Mouse (Mus musculus): ENCODE measurements at regions not wholly inside any gene's neighbourhood (a gene's known extent, or its start where the extent isn't known, plus 50 kb on each side); places are given as distances from the start of the nearest gene placed in this dataset.
A peak's percentile ranks its signal among the peaks of the same experiment; 100 is the strongest.
"Not testable (repeated sequence)": the region's sequence is repeated elsewhere in the genome, so short reads cannot be mapped to it uniquely, and the experiment has no call there.

DNA sequence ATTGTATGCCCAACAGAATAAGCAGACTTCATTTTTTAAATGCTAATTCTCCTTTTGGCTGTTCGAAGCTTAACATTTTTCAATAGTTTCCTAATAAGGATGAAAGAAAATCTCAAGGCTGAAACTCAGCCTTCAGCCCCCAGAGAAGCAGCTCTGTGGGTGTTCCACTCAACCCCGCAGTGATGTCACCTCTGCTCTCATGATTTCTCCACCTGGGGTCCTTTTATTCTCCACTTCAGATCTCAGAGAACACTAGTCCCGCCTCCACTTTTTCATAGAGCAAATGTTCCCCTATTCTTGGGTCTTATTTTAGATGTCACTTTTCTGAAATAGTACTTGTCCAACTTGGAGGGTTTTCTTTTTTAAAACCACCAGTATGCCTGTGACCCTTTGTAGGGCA, 567.3 kb downstream of the Cntn3 start:
- DNase-seq (ENCODE audit: low read depth, low spot score) = no peak

DNA sequence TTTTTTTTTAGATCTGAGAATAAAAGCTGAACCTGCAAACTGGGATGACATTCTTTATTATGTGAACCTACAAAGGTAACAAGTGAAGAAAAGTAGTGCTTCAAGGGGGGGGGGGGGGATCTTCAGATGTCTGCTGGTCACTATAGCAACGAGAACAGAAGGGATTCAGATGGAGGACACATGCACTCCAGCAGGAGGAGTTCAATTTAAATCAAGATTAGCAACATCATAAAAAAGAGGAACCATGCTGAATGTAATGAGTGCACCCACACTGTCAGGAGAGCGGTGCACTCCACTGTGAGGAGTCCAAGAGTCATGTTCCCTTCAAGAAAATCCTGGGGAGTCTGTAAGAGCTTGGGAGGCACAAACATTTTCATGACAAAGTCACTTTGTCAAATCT, 574.7 kb downstream of the Cntn3 start:
- DNase-seq (ENCODE audit: low read depth, low spot score) = no peak

DNA sequence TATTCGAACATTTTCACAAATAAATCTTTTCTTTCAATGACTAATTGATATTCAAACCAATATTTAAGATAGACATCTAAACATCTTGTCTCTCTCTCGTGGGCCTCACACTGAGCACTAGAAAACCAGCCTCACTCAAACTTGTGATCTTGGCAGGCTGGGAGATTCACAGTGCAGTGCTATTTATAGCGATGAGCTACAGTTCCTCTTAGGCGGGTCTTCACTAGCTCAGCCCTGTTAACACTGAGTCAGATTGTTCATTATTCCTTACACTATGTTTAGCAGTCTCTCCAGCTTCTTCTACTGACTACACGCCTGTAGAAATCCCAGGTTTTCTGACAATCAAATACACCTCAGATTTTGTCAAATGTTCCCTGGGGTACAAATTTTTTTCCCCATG, 575.3 kb downstream of the Cntn3 start:
- no peak for DNase-seq (ENCODE audit: low read depth, low spot score)

DNA sequence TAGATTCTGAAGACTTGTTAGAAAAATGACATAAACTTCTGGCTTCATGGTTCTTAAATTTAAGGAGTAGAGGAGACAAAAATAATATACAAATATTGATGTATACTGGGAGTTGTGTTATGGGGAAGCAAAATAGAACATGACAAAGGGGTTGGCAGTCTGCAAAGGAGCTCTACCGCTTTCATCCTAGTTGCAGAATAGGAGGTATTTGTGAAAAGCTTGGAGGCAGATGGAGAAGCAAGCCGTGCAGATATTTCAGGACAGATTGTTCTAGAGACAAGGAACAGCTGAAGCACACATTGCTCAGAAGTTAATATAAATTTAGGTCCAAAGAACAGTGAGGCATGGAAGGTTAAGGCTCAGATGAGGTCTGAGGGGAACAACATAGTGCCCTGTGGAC, 580.1 kb downstream of the Cntn3 start:
- no peak for DNase-seq (ENCODE audit: low read depth, low spot score)

DNA sequence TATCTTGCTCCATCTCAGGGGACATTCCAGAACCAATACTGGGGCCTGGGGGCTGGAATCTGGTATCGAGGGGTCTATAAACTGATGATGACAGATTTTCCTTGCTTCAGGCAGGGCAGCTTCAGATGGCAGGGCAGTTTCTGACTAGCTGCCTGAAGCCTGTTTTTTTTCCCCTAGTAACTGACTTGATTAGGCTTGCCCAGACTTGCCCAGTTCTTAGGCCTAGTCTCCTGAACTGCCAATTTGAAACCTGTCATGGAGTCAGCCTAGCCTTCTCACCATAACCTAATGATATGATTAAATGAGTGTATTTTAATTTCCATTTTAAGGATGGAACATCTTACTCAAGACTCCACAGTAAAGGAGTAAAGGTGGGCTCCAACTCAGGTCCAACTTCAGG, 591.2 kb downstream of the Cntn3 start:
- peak; percentile 4 for DNase-seq (ENCODE audit: low read depth, low spot score)

DNA sequence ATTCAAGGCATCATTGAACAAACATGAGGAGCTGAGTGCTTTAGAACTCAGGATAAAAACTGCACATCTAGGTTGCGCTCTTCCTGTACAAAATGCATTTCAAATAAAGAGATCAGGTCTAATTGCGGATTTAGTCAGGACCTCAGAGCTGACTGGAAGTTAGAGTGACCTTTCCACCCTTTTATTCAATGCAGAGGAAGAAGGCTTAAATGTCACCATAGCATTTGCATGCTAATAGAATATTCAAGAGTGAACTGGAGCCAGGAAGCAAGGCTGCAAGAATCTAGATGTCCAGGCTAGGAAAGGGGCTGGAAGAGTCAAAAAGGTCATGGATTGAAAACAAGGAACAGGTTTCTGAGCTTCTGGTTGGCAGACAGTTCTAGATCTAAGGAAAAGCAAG, 593.7 kb downstream of the Cntn3 start:
- DNase-seq (ENCODE audit: low read depth, low spot score) = no peak

DNA sequence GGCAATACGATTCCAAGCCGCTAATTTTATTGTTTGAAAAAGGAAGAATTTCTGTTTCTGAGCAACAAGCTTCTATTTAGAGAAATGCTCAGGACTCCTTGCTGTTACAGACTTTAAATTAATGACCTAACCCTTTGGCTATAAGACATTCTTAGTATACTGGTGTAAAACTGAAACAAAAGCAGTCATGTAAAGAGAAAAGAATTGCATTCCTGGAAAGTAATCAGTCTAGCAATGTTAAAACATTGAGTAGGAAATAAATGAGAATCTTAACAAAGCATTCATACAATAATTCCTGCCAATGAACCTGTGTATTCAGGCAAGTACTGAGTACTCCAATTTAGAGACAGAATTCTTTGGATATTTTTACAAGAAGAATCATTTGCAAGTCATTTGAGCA, 587.2 kb upstream of the Pdzrn3 start:
- DNase-seq (ENCODE audit: low read depth, low spot score) = no peak

DNA sequence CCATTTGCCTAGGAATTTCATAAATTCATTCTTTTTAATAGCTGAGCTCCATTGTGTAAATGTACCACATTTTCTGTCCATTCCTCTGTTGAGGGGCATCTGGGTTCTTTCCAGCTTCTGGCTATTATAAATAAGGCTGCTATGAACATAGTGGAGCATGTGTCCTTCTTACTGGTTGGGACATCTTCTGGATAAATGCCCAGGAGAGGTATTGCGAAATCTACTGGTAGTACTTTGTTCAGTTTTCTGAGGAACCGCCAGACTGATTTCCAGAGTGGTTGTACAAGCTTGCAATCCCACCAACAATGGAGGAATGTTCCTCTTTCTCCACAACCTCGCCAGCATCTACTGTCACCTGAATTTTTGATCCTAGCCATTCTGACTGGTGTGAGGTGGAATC, 583.8 kb upstream of the Pdzrn3 start:
- not testable (repeated sequence) for DNase-seq (ENCODE audit: low read depth, low spot score)

DNA sequence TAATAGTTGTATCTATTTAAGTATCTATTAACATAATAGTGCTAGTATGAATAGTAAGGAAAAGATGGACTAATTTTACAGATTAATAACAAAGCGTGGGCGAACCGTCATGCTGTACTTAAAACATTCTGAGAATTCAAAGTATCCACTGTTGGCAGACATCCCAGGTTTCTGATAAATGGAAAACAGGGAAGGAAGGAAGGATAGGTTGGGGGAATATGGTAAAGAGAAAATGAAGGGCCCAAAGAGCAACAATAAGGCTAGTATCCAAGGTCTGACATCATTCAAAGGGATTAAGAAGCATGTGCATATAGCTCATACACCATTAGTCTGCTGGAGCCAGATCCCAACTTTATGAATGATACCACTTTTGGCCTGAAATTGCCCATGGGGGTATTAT, 572.0 kb upstream of the Pdzrn3 start:
- DNase-seq (ENCODE audit: low read depth, low spot score) = no peak

DNA sequence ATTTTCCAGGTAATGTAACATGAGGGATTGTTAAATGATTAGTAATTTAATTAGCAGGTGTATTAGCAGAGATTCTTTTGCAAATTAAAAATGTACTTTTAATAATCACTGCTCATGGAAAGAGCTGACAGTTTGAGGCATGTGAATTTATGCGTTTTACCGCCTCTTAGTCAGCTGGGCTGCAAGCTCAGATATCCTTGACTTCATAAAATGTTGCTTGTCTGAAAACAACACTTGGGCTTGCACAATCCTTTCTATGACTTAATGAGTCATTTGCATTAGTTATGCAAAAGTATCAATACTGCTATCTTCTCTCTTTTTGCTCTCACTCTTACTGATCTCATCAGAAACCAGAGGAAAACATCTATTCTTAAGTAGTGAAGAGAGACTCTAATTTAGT, 571.3 kb upstream of the Pdzrn3 start:
- no peak for DNase-seq (ENCODE audit: low read depth, low spot score)

DNA sequence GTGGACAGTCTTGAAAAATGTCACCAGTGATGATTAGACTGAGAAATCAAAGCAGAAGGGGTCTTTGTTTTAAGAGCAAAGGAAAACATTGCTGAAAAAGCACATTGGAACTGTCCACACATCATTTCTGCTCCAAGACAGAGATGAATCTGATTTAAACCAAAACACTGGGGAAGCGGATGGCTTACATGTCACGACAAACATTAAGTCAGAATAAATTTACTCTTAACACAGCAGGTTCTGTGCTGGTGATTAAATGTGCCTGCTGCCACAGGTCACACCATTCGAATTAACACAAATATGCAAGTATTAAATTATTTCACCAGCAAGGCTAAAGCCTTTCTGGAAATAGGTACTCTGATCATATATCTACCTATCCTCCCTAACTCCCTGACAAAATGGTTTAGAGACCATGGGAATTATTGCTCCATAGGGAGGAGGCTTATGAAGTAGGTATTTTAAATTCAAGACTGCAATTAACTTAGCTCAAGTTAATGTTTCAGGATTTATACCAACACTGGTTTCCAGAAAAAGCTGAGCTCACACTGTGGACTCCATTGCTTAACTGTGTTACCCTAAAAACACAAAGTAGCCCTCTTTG, 562.7 kb upstream of the Pdzrn3 start:
- DNase-seq (ENCODE audit: low read depth, low spot score) = peak; percentile 17

DNA sequence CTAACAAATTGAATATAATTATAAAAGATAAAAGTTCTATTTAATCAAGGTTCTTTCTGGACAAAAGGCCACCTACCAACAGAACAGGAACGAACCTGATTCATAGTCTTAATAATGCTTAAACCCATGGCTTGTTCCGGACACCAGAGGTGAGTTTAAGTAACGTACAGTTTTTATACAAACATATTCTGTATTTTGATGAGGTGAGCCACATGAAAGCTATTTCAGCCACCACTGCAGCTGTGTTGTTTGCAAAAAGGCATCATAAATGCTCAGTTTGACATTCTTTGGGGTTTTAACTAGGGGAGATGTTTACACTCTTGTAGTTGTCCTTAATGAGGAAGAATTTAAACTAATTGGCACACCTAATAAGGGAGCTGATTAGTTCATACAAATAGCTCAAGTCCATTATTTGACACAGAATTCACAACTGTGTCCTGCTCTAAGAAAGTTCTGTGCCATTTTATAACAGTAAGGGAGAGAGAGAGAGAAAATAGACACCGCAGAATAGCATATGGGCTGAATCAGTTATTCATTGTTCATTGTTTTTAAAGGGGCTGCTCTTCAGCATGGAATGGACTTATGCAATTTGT, 560.8 kb upstream of the Pdzrn3 start:
- peak; percentile 9 for DNase-seq (ENCODE audit: low read depth, low spot score)

DNA sequence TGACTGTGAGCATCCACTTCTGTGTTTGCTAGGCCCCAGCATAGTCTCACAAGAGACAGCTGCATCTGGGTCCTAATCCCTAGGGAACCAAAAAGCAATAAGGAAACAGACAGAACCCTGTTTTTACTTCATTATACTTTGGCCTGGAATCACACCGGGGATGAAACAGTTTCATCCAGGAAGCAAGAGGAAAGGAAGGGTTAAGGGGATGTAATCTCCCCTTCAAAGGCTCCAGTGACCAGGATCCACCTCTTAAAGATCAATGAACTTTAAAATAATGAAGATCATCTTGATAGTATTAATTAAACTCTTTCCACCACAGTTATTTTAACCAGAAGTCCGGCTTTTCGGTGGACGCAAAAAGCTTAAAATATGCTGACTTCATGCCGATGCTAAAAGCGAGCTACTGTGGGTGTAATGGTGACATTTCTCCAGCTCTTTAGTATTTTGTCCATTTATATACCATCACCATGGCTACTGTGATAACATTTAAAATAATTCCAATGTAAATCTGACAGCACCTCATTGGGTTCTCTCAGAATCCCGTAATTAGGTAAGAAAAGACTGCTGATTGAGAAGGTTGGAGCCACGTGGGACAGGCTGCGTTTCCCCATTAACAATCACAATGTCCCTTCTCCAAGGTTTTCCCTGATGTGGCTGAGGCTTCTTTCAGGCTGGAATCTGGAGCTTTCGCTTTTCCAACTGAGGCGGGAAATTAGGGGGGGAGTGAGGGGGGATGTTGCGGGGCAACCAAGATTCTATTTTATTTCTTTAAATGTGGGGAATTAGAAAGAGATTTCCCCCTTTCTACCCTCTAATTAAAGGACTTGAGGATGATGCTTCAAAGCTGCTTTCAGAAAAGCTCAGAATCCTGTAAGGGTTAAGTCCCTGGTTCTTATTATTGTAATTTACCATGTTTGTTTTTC, 560.0 kb upstream of the Pdzrn3 start:
- DNase-seq (ENCODE audit: low read depth, low spot score) = no peak

DNA sequence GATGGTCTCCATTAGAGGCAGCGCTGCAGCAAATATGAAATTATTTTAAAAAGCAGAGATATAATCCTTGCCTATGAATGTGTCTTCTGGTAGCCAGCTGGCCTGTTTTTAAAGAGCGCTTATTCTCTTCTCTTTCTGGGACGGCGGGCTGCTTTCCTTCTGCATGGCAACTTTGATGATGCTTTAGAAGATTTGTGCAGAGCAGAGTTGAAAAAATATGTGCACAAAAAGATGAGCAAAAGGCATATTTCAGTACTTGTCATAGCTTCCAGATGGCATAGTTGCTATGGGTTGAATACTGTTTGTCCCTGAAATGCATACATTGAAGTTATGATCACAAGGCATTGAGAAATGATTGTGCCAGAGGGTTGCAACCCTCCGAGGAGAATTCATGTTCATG, 554.1 kb upstream of the Pdzrn3 start:
- no peak for DNase-seq (ENCODE audit: low read depth, low spot score)

DNA sequence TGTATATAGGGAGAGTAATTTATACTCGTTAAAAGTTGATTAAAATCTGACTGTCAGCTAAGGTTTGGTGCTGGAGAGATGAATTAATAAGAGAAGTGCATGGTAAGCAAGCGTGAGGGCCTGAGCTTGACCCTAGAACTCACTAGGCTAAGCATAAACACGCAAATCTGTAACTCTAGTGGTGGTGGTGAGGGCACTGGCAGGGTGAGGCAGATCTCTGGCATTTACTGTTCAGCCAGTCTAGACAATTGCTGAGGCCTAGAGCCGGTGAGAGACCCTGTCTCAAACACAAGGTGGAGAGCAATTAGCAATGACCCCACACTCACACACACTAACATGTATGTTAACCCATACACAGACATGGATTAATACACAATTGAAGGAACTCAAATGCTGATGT, 544.0 kb upstream of the Pdzrn3 start:
- no peak for DNase-seq (ENCODE audit: low read depth, low spot score)

DNA sequence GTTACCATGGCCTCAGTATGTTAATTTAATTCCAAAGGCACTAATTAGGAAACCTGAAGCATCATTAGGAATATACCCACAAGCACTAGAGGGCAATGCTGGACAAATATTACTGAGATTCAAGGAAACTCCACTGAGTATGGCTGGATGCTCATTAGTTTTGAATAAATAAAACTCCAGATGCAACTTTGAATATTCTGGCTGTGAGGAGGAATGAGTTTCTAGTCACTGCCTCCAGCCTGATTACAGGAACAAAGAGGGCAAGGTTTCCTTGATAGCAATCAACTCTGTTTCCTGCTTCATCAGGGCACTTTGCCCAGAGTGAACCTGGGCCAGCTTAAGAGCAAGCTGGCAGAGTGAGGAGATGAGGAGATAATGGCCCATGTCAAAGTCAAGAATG, 543.5 kb upstream of the Pdzrn3 start:
- no peak for DNase-seq (ENCODE audit: low read depth, low spot score)

DNA sequence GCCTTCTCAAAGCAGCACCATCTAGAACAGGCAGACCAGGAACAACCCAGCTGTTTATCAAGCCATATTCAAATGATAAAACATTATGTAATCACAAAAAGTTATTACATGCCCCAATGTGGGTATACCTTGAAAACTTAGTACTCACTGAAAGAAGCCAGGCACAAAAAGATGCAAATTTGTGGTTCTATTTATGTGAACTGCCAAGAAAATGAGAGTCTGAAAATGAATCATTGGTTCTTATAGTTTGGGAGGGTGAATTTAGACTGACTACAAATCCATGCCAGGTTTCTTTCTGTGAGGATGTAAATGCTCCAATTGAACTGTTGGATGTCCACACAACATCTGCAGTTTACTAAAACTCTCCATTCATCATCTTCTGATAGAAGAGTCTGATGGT, 541.2 kb upstream of the Pdzrn3 start:
- no peak for DNase-seq (ENCODE audit: low read depth, low spot score)

DNA sequence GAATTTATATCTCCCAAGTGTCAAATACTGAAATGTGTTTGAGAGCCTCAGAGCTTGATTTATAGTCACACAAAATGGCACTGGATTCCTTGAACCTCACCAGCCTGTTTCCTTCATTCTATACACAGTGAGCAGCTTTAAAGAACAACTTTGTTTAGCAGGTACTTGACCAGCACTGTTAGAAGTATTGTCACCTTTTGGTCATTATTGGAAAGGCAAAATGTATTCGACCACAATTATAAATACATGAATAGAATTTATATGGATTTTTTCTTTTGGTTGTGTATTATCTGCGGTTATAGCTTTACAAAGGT, 527.3 kb upstream of the Pdzrn3 start:
- no peak for DNase-seq (ENCODE audit: low read depth, low spot score)

DNA sequence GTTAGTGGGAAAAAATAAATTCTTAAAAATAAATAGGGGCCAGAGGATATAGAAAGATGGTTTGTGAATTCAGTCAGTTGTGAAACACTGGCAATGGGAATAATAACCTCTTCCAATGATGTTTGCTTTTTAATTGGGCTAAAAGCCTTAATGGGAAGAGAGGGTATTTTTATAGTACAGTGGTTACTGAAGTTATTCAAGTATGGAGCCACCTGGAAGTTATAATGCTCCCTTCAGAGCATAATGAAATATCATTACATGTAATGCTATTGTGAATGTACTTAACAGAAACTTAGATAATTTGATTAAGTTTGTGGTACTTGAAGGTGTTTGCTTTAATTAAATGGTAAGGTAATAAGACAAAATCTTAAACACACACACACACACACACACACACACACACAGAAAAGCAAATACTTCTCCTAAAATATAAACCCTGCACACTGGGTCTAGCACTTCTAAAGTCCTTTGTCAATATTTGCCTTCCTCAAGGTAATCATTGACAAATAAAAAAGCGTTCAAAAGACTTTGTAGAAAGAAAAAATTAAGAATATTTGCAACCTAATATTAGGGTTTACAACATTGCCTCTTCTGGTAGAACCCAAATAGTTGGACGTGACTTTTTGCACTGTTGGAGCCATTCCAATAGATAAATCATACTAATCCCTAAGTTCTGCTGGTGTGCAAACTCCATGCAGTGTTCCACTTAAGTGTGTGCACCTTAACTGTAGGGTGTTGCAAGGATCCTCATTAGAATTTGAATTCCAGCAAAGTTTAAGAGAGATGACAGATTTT, 526.7 kb upstream of the Pdzrn3 start:
- DNase-seq (ENCODE audit: low read depth, low spot score) = no peak

DNA sequence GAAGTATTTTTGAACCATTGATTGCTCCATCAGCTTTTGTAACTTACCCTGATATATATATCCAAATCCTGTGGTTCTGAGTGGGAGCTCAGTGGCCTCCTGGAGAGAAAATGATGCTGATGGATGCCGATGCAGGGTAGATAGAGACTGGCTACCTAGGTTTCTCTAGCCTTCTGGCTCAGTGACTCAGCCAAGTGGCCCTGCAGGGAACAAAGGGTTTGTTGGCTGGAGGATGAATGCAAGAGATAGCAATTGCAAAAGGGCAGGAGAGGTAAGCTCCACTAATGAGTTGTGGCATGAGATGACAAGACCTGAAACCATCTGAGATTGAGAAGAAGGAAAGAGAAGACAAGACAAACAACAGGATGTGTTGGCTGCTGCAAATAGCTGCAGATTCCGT, 524.6 kb upstream of the Pdzrn3 start:
- DNase-seq (ENCODE audit: low read depth, low spot score) = no peak

DNA sequence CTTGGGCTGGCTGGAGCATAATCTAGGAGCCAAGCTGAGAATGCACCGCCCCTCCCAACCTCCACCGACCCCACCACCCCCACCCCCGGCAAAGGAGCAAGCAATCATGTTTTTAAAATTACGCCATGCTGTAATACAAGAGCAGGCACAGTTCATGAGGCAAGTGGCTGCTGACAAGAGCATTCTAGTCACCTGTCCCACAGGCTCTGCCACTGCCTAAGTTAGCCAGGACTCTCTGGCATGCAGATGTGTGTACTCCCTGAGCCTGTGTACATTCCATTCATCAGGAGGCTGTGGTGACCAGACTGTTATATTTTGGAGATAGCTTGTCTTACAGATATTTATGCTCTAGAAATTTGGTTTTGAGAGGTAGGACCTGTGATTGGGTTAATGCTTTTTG, 520.8 kb upstream of the Pdzrn3 start:
- no peak for DNase-seq (ENCODE audit: low read depth, low spot score)

DNA sequence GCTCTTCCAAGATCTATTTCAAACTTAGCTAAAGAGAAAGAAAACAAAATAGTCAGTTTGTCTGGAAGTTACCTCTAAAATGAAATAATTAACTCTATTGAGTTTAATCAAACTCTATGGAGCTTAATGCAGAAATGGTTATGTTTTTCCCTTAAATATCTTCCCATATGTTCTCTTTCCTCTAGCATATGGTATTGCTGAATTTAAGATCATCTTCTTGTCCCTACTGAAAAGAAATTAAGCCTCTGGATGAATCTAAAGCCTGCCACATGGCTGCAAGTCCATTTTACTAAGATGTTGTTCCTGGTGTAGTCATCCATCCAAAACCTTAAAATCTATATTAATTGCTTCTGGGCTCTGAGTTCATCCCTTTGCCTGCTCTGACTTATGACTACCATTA, 513.0 kb upstream of the Pdzrn3 start:
- no peak for DNase-seq (ENCODE audit: low read depth, low spot score)

All from forelimb bud, embryonic 11.5 days (tissue).